Mouse (Mus musculus): ENCODE results near the gene Ltv1.

GRCm38 (mm10) chr10:13133850-13134249 is 59.1 kb downstream of the Ltv1 start:
- no peak for TF ChIP-seq CTCF (IDR thresholded peaks at IDR 0.05; ENCODE audit: control insufficient read depth, insufficient read depth, insufficient read length)
- TF ChIP-seq USF1 (IDR thresholded peaks at IDR 0.05; ENCODE audit: low read depth) = no peak
- TF ChIP-seq MAX (IDR thresholded peaks at IDR 0.05) = no peak
- no peak for TF ChIP-seq MYOD1 (IDR thresholded peaks at IDR 0.05; ENCODE audit: control insufficient read depth, insufficient read length, low read depth)
- TF ChIP-seq MYOG (IDR thresholded peaks at IDR 0.05; ENCODE audit: control insufficient read depth, extremely low read depth, insufficient read length) = no peak

All from C2C12 (cell line).